ENCODE assay signal across 32 mouse cellular contexts in genomic region chr14:12065736-12066135, GRCm38 (mm10).
"Had no signal": no experiment of that assay in that cellular context is flagged by ENCODE, and none has a peak within 500 bp of the region (broad histone marks: within the 10 kb centered on the region; RNA-seq: fewer than 3 reads in every experiment).

No protein-coding gene starts in this region.

- H3K36me3 ChIP-seq: limb, embryonic 12.5 days; limb, embryonic 13.5 days; limb, embryonic 15.5 days; liver, embryonic 12.5 days; liver, embryonic 13.5 days; liver, embryonic 15.5 days; lung, embryonic 15.5 days; midbrain, embryonic 12.5 days; midbrain, embryonic 13.5 days; midbrain, embryonic 15.5 days; neural tube, embryonic 12.5 days had no signal

- H3K4me3 ChIP-seq: left cerebral cortex, adult 2 months; limb, embryonic 10.5 days; limb, embryonic 12.5 days; limb, embryonic 13.5 days; limb, embryonic 15.5 days; liver, embryonic 12.5 days; liver, embryonic 13.5 days; liver, embryonic 15.5 days; lung, embryonic 15.5 days; megakaryocyte, embryonic 14.5 days; midbrain, embryonic 10.5 days; midbrain, embryonic 12.5 days; midbrain, embryonic 13.5 days; midbrain, embryonic 15.5 days; myocyte; neural tube, embryonic 12.5 days had no signal

- H3K27ac ChIP-seq: left cerebral cortex, adult 2 months; limb, embryonic 10.5 days; limb, embryonic 12.5 days; limb, embryonic 13.5 days; limb, embryonic 15.5 days; liver, embryonic 12.5 days; liver, embryonic 13.5 days; liver, embryonic 14.5 days; liver, embryonic 15.5 days; lung, embryonic 15.5 days; macrophage; midbrain, embryonic 10.5 days; midbrain, embryonic 12.5 days; midbrain, embryonic 13.5 days; midbrain, embryonic 15.5 days; neural tube, embryonic 12.5 days had no signal

- H3K9me3 ChIP-seq: limb, embryonic 10.5 days; limb, embryonic 13.5 days; limb, embryonic 15.5 days; liver, embryonic 12.5 days; liver, embryonic 13.5 days; liver, embryonic 15.5 days; lung, embryonic 15.5 days; megakaryocyte, embryonic 14.5 days; midbrain, embryonic 12.5 days; midbrain, embryonic 13.5 days; midbrain, embryonic 15.5 days; neural tube, embryonic 12.5 days had no signal

- H3K9ac ChIP-seq: limb, embryonic 12.5 days; limb, embryonic 13.5 days; limb, embryonic 15.5 days; liver, embryonic 12.5 days; liver, embryonic 13.5 days; liver, embryonic 14.5 days; liver, embryonic 15.5 days; liver, postnatal 0 days; lung, embryonic 14.5 days; lung, embryonic 15.5 days; midbrain, embryonic 12.5 days; midbrain, embryonic 13.5 days; midbrain, embryonic 15.5 days; neural tube, embryonic 12.5 days had no signal

- ATAC-seq: liver, embryonic 12.5 days; liver, postnatal 0 days; lung, postnatal 0 days; midbrain, embryonic 13.5 days; midbrain, embryonic 15.5 days; midbrain, embryonic 16.5 days had no signal

- H3K4me1 ChIP-seq: liver, embryonic 12.5 days; liver, embryonic 13.5 days; liver, embryonic 15.5 days; lung, embryonic 15.5 days; megakaryocyte, embryonic 14.5 days; midbrain, embryonic 12.5 days; midbrain, embryonic 13.5 days; midbrain, embryonic 15.5 days; neural tube, embryonic 12.5 days had no signal

- DNase-seq: left cerebral cortex, postnatal 4 days; liver; liver, embryonic 13.5 days; liver, postnatal 0 days; lung, adult 18-20 months; lung, adult 2 months; lung, embryonic 14.5 days; lung, postnatal 10 days; lung, postnatal 14 days; lung, postnatal 36 days; lung, postnatal 4 days; midbrain, embryonic 14.5 days had no signal

- H3K27me3 ChIP-seq: limb, embryonic 12.5 days; limb, embryonic 13.5 days; limb, embryonic 15.5 days; liver, embryonic 12.5 days; liver, embryonic 13.5 days; liver, embryonic 15.5 days; lung, embryonic 15.5 days; midbrain, embryonic 12.5 days; midbrain, embryonic 13.5 days; midbrain, embryonic 15.5 days; neural tube, embryonic 12.5 days had no signal

- H3K4me2 ChIP-seq: limb, embryonic 12.5 days; limb, embryonic 13.5 days; limb, embryonic 15.5 days; liver, embryonic 11.5 days; liver, embryonic 12.5 days; liver, embryonic 13.5 days; liver, embryonic 15.5 days; lung, embryonic 14.5 days; lung, embryonic 15.5 days; midbrain, embryonic 12.5 days; midbrain, embryonic 13.5 days; midbrain, embryonic 15.5 days; neural tube, embryonic 12.5 days had no signal
